Mouse (Mus musculus): ENCODE data around the gene Rreb1. TPM values are rescaled to one million over a fixed set of nuclear protein-coding genes. Genes with fewer than 3 reads are reported as not detected.

Gene Rreb1
- polyA plus RNA-seq, 1 experiment from 2014 or later = 17.1 TPM

DNA sequence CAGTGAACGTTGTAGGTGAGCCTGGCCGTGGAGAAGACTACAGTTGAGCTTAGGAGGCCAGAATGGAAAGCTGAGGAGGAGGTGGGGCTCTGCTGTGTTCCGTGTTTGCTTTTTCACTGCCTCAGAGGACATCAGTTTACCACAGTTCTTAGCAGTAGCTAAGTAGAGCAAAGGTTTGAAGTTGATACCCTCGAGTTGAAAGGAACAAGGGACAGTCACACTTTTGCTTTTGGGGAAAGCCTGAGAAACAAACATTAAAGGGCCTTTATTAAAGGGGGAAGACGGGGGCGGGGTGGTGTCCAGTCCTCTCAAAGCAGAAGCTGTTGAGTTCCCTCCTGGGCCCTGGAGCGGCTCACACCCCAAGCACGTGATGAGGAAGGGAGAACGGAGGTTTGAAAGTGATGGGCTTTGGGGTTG is 1.1 kb downstream of the Rreb1 start:
- H3K4me1 ChIP-seq (replicated peaks) = peaks cover 27% of the 10 kb centered on the region
- 4% methylated on average over 9 of the region's 9 CpGs for WGBS
- H3K9ac ChIP-seq = peak overlapping the region; percentile 73; the same call in 1 of the 2 replicates
- peaks cover 14% of the 10 kb centered on the region for H3K27me3 ChIP-seq (replicated peaks)
- H3K27ac ChIP-seq (ENCODE audit: poor library complexity, severe bottlenecking) = no peak overlapping the region
- no peaks in the 10 kb centered on the region for H3K9me3 ChIP-seq (replicated peaks)
- H3K36me3 ChIP-seq = no peaks in the 10 kb centered on the region
- H3K4me3 ChIP-seq = peak overlapping the region; percentile 64
- no peak for ATAC-seq (ENCODE audit: insufficient number of reproducible peaks, low FRiP score)
- peak overlapping the region; percentile 99 for H3K4me2 ChIP-seq

DNA sequence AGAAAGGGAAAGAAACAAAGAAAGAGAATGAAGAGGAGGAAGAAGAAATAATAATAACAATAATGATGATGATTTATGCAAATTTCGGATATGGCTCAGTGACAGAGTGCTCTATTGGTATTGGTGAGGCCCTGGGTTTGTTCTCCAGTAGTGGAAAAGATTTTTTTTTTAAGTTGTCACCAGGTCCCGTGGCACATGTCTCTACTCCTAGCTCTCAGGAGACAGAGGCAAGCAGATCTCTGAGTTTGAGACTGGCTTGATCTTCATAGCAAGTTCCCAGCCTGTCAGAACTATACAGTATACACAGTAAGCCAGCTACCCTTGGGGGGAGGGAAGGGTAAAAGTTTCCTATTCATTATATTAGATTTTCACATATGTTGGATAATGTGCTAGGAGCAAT is 3.4 kb downstream of the Rreb1 start:
- no peaks in the 10 kb centered on the region for H3K9me3 ChIP-seq (replicated peaks)
- H3K4me2 ChIP-seq = no peak overlapping the region
- peaks cover 14% of the 10 kb centered on the region for H3K27me3 ChIP-seq (replicated peaks)
- no peak for ATAC-seq (ENCODE audit: insufficient number of reproducible peaks, low FRiP score)
- no peak overlapping the region for H3K27ac ChIP-seq (ENCODE audit: poor library complexity, severe bottlenecking)
- 71% methylated on average over 2 of the region's 2 CpGs for WGBS
- peaks cover 27% of the 10 kb centered on the region for H3K4me1 ChIP-seq (replicated peaks)
- H3K4me3 ChIP-seq = no peak overlapping the region
- no peak overlapping the region for H3K9ac ChIP-seq
- H3K36me3 ChIP-seq = no peaks in the 10 kb centered on the region

DNA sequence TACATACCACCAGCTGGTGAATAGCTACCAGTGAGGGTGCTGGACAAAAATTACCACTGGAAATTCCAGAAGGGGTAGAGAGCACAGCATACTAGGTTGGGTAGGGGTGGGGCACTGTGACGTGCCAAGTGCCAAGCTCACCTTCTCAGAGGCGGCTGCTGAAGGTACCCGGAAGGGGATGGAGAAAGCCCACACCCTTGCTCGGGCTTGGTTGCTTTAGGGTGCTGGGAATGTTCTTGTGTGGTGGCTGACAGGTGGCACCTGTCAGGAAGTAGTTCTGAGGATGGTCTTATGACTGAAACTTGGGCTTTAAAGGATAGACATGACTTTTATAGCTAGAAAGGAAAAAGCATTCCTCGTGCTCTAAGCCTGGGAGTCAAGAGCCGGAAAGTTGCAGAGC is 3.9 kb downstream of the Rreb1 start:
- Histone ChIP-seq H3K4me3 (no peak overlapping the region), H3K4me1 (replicated peaks) (peaks cover 27% of the 10 kb centered on the region), H3K36me3 (no peaks in the 10 kb centered on the region), H3K4me2 (no peak overlapping the region), H3K9ac (no peak overlapping the region), H3K9me3 (replicated peaks) (no peaks in the 10 kb centered on the region), H3K27me3 (replicated peaks) (peaks cover 11% of the 10 kb centered on the region), H3K27ac (ENCODE audit: poor library complexity, severe bottlenecking) (no peak overlapping the region)
- ATAC-seq (ENCODE audit: insufficient number of reproducible peaks, low FRiP score) = no peak
- 77% methylated on average over 6 of the region's 6 CpGs for WGBS

DNA sequence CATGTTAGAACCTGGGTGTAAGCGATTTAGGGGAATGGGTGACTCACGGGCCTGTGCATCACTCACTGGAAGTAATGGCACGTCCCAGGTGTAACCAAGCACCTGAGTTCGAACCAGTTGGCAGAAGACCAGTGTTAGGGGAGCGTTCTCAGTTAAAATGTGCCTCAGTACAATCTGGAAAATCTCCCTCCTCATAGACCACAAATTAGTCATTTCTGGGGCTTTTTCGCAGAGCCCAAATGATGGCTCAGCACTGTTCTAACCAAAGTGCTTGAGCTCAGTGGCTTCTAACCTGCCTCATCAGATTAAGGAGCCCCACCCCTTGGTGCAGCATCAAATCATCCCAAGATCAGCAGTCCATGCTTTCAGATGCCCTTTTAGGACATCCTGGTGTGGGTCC is 5.5 kb downstream of the Rreb1 start:
- Histone ChIP-seq H3K9ac (no peak overlapping the region), H3K4me2 (no peak overlapping the region), H3K4me1 (replicated peaks) (peaks cover 18% of the 10 kb centered on the region; the same call in 1 of the 2 replicates), H3K27ac (ENCODE audit: poor library complexity, severe bottlenecking) (no peak overlapping the region), H3K27me3 (replicated peaks) (0 out of 2 replicates have a peak, but pooled peaks cover 4% of the 10 kb centered on the region), H3K4me3 (no peak overlapping the region), H3K9me3 (replicated peaks) (no peaks in the 10 kb centered on the region), H3K36me3 (no peaks in the 10 kb centered on the region)
- 87% methylated on average over 6 of the region's 6 CpGs for WGBS
- ATAC-seq (ENCODE audit: insufficient number of reproducible peaks, low FRiP score) = no peak

DNA sequence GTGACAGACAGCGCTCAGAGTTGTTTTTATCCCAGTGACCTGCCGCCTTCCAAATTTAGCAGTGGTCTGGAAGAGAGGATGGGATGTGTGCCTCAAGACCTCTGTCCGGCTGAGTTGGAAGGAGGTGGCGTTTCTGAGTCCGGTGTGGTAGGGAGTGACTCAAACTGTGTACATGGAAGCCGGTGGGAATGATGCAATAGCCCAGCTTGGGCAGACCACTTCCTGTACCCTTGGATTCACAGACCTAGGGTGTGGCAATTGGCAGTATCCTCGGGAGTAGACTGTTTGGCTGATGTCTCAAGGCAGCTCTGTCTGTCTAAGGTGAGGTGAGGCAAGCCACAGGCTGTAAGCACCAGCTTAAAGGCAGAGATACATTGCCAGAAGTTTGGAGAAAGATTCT is 6.0 kb downstream of the Rreb1 start:
- H3K4me2 ChIP-seq = no peak overlapping the region
- WGBS = 53% methylated on average over 7 of the region's 7 CpGs
- no peak for ATAC-seq (ENCODE audit: insufficient number of reproducible peaks, low FRiP score)
- H3K27ac ChIP-seq (ENCODE audit: poor library complexity, severe bottlenecking) = no peak overlapping the region
- H3K27me3 ChIP-seq (replicated peaks) = 0 out of 2 replicates have a peak, but pooled peaks cover 4% of the 10 kb centered on the region
- H3K36me3 ChIP-seq = no peaks in the 10 kb centered on the region
- no peaks in the 10 kb centered on the region for H3K9me3 ChIP-seq (replicated peaks)
- H3K9ac ChIP-seq = no peak overlapping the region
- H3K4me3 ChIP-seq = no peak overlapping the region
- H3K4me1 ChIP-seq (replicated peaks) = peaks cover 12% of the 10 kb centered on the region; the same call in 1 of the 2 replicates

DNA sequence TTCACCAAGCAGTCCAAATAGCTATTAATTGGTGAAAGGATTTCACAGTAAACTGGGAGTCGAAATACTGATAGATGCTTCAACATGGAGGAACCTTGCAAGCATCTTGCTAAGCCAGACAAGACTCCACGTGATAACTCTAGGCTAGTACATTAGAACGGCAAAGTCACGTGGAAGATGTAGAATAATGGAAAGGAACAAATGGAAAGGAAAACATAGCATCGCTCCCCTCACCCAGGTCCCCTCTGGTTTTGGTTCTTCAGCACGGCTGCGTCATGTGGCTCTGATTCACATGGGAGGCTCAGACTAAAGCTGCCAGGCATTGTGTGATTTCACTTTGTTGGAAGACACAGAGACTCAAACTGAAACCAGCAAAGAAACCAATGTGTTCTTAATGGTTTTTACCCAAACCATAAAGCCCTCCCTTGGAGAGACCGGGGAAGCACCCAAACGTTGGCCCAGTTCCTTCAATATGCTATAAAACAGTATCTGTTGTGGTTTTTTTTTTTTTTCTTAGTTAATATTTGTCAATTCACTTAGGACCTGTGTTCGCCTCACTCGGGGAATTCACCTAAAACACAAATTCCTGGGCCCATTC is 14.6 kb downstream of the Rreb1 start:
- Histone ChIP-seq H3K4me2 (no peak overlapping the region), H3K4me1 (replicated peaks) (no peaks in the 10 kb centered on the region), H3K27me3 (replicated peaks) (no peaks in the 10 kb centered on the region), H3K9ac (no peak overlapping the region), H3K9me3 (replicated peaks) (no peaks in the 10 kb centered on the region), H3K27ac (ENCODE audit: poor library complexity, severe bottlenecking) (no peak overlapping the region), H3K4me3 (no peak overlapping the region), H3K36me3 (no peaks in the 10 kb centered on the region)
- 87% methylated on average over 11 of the region's 11 CpGs for WGBS
- ATAC-seq (ENCODE audit: insufficient number of reproducible peaks, low FRiP score) = no peak

DNA sequence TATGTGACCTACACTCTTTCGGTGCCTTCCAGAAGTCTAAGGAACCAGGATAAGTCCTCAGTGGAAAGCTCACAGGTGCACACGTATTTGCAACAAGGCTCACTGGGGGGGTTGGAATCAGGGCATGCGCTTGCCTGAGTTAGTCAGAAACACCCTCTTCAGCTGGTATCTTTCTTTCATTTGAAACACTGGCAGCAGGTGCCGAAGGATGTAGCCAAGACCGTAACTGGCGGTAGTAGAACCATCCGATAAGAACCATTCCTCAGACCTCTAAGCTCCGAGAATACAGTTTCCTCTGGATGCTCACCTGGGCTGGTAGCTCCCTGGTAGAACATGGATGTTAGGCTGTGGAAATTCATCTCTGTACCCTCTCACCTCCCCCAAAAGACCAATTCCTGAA is 20.6 kb downstream of the Rreb1 start:
- peaks cover 34% of the 10 kb centered on the region for H3K4me1 ChIP-seq (replicated peaks)
- 82% methylated on average over 8 of the region's 8 CpGs for WGBS
- H3K27me3 ChIP-seq (replicated peaks) = no peaks in the 10 kb centered on the region
- no peak overlapping the region for H3K4me3 ChIP-seq
- no peaks in the 10 kb centered on the region for H3K9me3 ChIP-seq (replicated peaks)
- no peak overlapping the region for H3K4me2 ChIP-seq
- no peak overlapping the region for H3K9ac ChIP-seq
- ATAC-seq (ENCODE audit: insufficient number of reproducible peaks, low FRiP score) = no peak
- no peaks in the 10 kb centered on the region for H3K36me3 ChIP-seq
- no peak overlapping the region for H3K27ac ChIP-seq (ENCODE audit: poor library complexity, severe bottlenecking)

DNA sequence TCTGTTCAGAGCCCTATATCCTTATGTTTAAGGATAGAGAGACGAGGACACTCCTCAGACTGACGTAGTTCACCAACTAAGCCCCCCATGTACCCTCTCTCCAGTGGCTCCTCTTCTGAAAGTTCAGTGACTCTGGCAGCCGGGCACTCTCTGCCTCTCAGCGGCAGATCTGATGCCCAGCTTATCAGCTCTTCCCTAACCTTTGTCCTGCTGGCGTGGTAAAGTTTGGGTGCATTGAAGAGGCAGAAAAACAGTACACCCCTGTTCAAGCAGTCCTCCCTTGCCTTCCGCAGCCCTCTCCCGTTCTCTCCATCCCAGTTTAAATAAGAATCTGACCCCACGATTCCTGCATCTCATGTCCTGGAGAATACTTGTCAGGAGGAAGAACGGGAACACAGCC is 21.2 kb downstream of the Rreb1 start:
- H3K9me3 ChIP-seq (replicated peaks) = no peaks in the 10 kb centered on the region
- no peak overlapping the region for H3K27ac ChIP-seq (ENCODE audit: poor library complexity, severe bottlenecking)
- H3K9ac ChIP-seq = no peak overlapping the region
- ATAC-seq (ENCODE audit: insufficient number of reproducible peaks, low FRiP score) = no peak
- no peaks in the 10 kb centered on the region for H3K27me3 ChIP-seq (replicated peaks)
- H3K4me3 ChIP-seq = no peak overlapping the region
- H3K36me3 ChIP-seq = no peaks in the 10 kb centered on the region
- peak overlapping the region; percentile 46 for H3K4me2 ChIP-seq
- peaks cover 34% of the 10 kb centered on the region for H3K4me1 ChIP-seq (replicated peaks)
- 48% methylated on average over 9 of the region's 9 CpGs for WGBS

DNA sequence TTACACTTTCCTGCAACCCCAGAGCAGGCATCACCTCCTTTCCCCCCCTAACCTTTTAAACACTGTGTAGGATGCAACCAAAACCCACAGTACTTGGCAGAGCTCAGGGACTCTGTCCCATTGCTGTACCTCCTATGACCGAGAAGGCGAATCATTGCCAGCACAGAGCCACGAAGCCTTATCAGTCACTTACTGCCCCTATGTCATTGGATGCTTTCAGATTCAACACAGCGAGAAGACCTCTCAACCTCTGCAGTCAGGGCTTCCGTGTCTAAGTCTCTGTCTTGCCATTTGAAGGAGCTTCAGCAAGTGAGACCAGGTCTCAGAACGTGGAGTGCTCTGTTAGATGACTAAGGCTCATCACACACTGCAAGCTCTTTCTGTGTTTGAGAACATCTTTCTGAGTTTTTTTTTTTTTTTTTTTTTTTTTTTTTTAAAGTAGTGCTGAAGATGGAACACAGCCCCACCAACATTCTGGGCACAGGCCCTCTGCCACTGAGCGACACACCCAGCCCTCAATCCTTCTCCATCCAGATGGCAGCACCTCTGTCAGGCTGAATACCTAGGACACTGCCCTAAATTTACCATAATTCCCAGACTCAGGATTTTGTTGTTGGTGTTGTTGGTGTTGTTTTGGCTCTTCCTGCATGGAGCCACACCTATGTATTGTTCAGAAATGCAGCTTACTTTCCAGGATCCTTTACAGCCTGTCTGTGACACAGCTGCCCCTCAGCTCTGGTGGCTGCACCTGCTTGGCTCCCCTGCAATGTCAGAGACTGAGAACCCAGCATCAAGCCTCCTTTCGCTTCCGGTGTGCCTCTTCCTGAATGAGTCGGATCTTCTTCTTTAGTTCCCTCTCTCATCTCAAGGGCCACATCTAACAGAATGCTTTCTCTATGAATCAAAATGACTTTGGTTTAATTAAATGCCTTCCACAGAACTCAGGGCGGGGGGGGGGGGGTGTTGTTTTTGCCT is 23.2 kb downstream of the Rreb1 start:
- H3K27me3 ChIP-seq (replicated peaks) = no peaks in the 10 kb centered on the region
- H3K9ac ChIP-seq = no peak overlapping the region
- peaks cover 34% of the 10 kb centered on the region for H3K4me1 ChIP-seq (replicated peaks)
- 48% methylated on average over 11 of the region's 11 CpGs for WGBS
- H3K36me3 ChIP-seq = no peaks in the 10 kb centered on the region
- ATAC-seq (ENCODE audit: insufficient number of reproducible peaks, low FRiP score) = no peak
- H3K9me3 ChIP-seq (replicated peaks) = no peaks in the 10 kb centered on the region
- H3K4me3 ChIP-seq = no peak overlapping the region
- H3K4me2 ChIP-seq = no peak overlapping the region; the same call in 1 of the 2 replicates
- no peak overlapping the region for H3K27ac ChIP-seq (ENCODE audit: poor library complexity, severe bottlenecking)

DNA sequence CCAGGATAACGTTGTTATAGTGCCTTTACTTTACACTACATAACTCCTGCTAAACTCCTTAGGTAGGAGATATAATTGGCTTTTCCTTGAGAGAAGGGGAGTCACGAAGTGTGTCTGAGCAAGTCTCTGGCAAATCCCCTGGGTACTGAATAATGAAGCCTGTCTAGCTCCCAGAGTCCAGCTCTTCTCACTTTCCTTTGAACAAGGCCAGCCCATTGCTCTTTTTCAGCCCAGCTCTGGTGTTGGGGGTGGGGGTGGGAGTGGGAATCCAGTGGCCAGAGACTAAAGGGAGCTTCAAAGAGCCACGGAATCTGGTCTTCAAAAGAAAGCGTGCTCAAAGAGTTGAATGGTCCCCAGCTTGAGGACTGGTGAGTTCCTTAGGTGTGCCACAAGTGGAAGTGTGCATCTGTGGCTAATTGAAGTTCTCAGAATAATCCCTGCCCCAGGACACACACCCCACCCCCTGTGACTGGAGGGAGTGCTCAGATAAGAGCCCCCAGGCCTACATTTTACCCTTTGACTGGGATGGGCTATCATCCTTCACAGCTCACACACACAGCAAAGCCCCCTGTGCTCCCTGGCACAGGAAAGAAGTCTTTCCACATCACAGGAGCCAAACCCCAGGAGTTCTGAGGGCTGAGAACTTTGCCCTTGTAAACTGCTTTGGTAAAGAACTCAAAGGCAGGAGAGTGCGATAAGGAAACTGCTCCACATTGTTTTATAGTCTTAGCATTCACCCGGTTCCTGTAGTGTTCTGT is 24.2 kb downstream of the Rreb1 start:
- no peak for ATAC-seq (ENCODE audit: insufficient number of reproducible peaks, low FRiP score)

DNA sequence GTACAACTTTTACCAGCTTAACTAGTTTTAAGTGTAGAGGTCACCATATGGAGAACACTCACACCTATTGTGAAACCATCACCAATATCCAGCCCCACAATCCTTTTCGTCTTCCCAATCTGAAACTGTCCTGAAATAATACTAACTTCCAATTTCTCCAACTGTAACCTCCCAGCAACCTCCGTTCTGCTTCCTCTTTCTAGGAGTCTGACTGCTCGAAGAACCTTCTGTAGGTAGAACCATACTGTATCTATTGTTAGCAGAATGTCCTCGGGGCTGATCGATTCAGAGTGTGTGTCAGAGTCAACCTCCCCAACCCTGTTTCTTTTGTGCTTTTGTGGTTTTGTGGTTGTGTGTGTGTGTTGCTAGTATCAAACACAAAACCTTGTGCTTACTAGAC is 25.0 kb downstream of the Rreb1 start:
- Histone ChIP-seq H3K9me3 (replicated peaks) (no peaks in the 10 kb centered on the region), H3K27me3 (replicated peaks) (no peaks in the 10 kb centered on the region), H3K36me3 (no peaks in the 10 kb centered on the region), H3K4me1 (replicated peaks) (peaks cover 34% of the 10 kb centered on the region), H3K4me2 (no peak overlapping the region), H3K9ac (no peak overlapping the region), H3K27ac (ENCODE audit: poor library complexity, severe bottlenecking) (no peak overlapping the region), H3K4me3 (no peak overlapping the region)
- WGBS = 79% methylated on average over 5 of the region's 5 CpGs
- ATAC-seq (ENCODE audit: insufficient number of reproducible peaks, low FRiP score) = no peak

More for the DNA sequence above, 24.2 kb downstream of the Rreb1 start:
- Histone ChIP-seq H3K36me3 (no peaks in the 10 kb centered on the region), H3K9me3 (replicated peaks) (no peaks in the 10 kb centered on the region), H3K4me3 (no peak overlapping the region), H3K4me2 (no peak overlapping the region), H3K27me3 (replicated peaks) (no peaks in the 10 kb centered on the region), H3K4me1 (replicated peaks) (peaks cover 34% of the 10 kb centered on the region), H3K9ac (no peak overlapping the region), H3K27ac (ENCODE audit: poor library complexity, severe bottlenecking) (no peak overlapping the region)
- WGBS = 29% methylated on average over 6 of the region's 6 CpGs
